Mouse (Mus musculus) cerebellum, adult 2 months (tissue): ENCODE results near the gene Trpv4.

Experiments used
- CTCF ChIP-seq: fragments of 200-500 bp; IDR thresholded peaks from 2 replicates; pipeline ENCODE4 v1.5.1; 2011; ENCODE audit warnings: low read depth, mild to moderate bottlenecking, control low read depth, low read length, moderate library complexity, borderline replicate concordance; ENCODE audit not compliant: insufficient read depth
- POLR2A ChIP-seq: fragments of 200-500 bp; IDR thresholded peaks from 2 replicates; pipeline ENCODE4 v1.6.1; 2011; ENCODE audit warnings: low read length, control low read depth, borderline replicate concordance; ENCODE audit not compliant: insufficient read depth

GRCm38 (mm10) chr5:114685986-114686385 lies 27.8 kb upstream of the Trpv4 start:
- TF ChIP-seq CTCF (no peak), POLR2A (no peak)
